Mouse (Mus musculus): Measurements from ENCODE around the gene Gm8024.
"Not testable (repeated sequence)": the region's sequence is repeated elsewhere in the genome, so short reads cannot be mapped to it uniquely, and the experiment has no call there.

Gene Gm8024

GRCm38 (mm10) chr14:42524182-42524581, at the start of gene Gm8024:
TSS of gene Gm8024 (minus strand) at chr14:42524282.
- DNase-seq (ENCODE audit: low spot score in 2 of 2) = not testable (repeated sequence)

- DNase-seq (ENCODE audit: low spot score in 2 of 2) = not testable (repeated sequence)
These were observed 19.2 kb upstream of the Gm8024 start for GRCm38 (mm10) chr14:42543170-42543701.

- DNase-seq (ENCODE audit: low spot score in 2 of 2) = not testable (repeated sequence)
These were observed 18.5 kb upstream of the Gm8024 start for GRCm38 (mm10) chr14:42542316-42543169.

- DNase-seq (ENCODE audit: low spot score in 2 of 2) = not testable (repeated sequence)
These were observed 21.8 kb downstream of the Gm8024 start, which contains the start of gene Gm8020 for GRCm38 (mm10) chr14:42502249-42502648. TSS of gene Gm8020 (minus strand) at chr14:42502349.

Data from natural killer cell, adult 2 months (primary cell).